Mouse (Mus musculus) thymus, adult 2 months (tissue): ENCODE results near the gene Rfpl4b.

Experiments used
- CTCF ChIP-seq: fragments of 200-500 bp; IDR thresholded peaks from 2 replicates; pipeline ENCODE4 v1.5.1; 2012; ENCODE audit warnings: mild to moderate bottlenecking, control low read depth, low read length, moderate library complexity, borderline replicate concordance; ENCODE audit not compliant: control insufficient read depth, poor library complexity, insufficient read depth; ENCODE audit errors: extremely low read depth
- POLR2A ChIP-seq: fragments of 200-500 bp; IDR thresholded peaks from 2 replicates; pipeline ENCODE4 v1.6.1; 2012; ENCODE audit warnings: mild to moderate bottlenecking, low read length, control low read depth, moderate library complexity; ENCODE audit not compliant: control insufficient read depth, poor library complexity, insufficient read depth; ENCODE audit errors: extremely low read depth

- TF ChIP-seq POLR2A (no peak), CTCF (no peak)
These were observed 18.3 kb downstream of the Rfpl4b start for GRCm38 (mm10) chr10:38803304-38803703.
